Mouse (Mus musculus) ES-Bruce4 (cell line): ENCODE measurements around the gene Galnt18. TPM values are rescaled to one million over a fixed set of nuclear protein-coding genes. Genes with fewer than 3 reads are reported as not detected.

ENCODE experiments used
- H3K27ac ChIP-seq: 2 replicates; pipeline ENCODE4 v1.5.1; 2012; ENCODE audit warnings: low read length, inconsistent platforms; ENCODE audit not compliant: insufficient read depth
- H3K27me3 ChIP-seq: 2 replicates; pipeline ENCODE4 v1.6.1; 2012; ENCODE audit warnings: mild to moderate bottlenecking, low read length, inconsistent platforms; ENCODE audit not compliant: control insufficient read depth, poor library complexity, insufficient read depth, severe bottlenecking
- H3K36me3 ChIP-seq: 2 replicates; pipeline ENCODE4 v1.6.1; 2012; ENCODE audit warnings: inconsistent platforms, mild to moderate bottlenecking, low read length, moderate library complexity; ENCODE audit not compliant: control insufficient read depth, poor library complexity, insufficient read depth, severe bottlenecking
- H3K4me1 ChIP-seq: one replicate; pipeline ENCODE4 v1.8.1; 2011; ENCODE audit warnings: low read length; ENCODE audit not compliant: control insufficient read depth, insufficient read depth
- H3K4me3 ChIP-seq: 2 replicates; pipeline ENCODE4 v1.5.1; 2011; ENCODE audit warnings: low read depth, mild to moderate bottlenecking, low read length
- H3K9ac ChIP-seq: 2 replicates; pipeline ENCODE4 v1.6.1; 2012; ENCODE audit warnings: low read depth, mild to moderate bottlenecking, inconsistent platforms; ENCODE audit not compliant: poor library complexity, severe bottlenecking
- H3K9me3 ChIP-seq: replicated peaks from 2 replicates; pipeline ENCODE4 v1.6.1; 2012; ENCODE audit warnings: mild to moderate bottlenecking, low read length, inconsistent platforms; ENCODE audit not compliant: control insufficient read depth, poor library complexity, insufficient read depth, severe bottlenecking
- CTCF ChIP-seq: IDR thresholded peaks from one replicate; pipeline ENCODE4 v1.8.1; 2011; ENCODE audit warnings: low read depth, low read length
- EP300 ChIP-seq: IDR thresholded peaks from 2 replicates; pipeline ENCODE4 v1.6.1; 2011; ENCODE audit warnings: low read depth, low read length; ENCODE audit not compliant: insufficient read depth
- POLR2A ChIP-seq: IDR thresholded peaks from one replicate; pipeline ENCODE4 v1.8.1; 2011; ENCODE audit warnings: low read length; ENCODE audit not compliant: insufficient read depth
- polyA plus RNA-seq: library from polyadenylated mRNA; stranded (reverse); fragments of >200 nt; gene quantifications from 2 replicates; pipeline ENCODE4 v1.2.4, GENCODE M21; 2011; ENCODE audit warnings: low read depth; ENCODE audit not compliant: missing spikeins, insufficient read depth, insufficient read length

The Galnt18 gene
- polyA plus RNA-seq, 1 experiment, result 2.6 TPM

- Histone ChIP-seq H3K27me3 (no peaks in the 10 kb centered on the region), H3K9ac (no peak overlapping the region), H3K4me3 (no peak overlapping the region), H3K9me3 (no peaks in the 10 kb centered on the region), H3K4me1 (no peaks in the 10 kb centered on the region), H3K27ac (no peak overlapping the region), H3K36me3 (no peaks in the 10 kb centered on the region)
- TF ChIP-seq EP300 (0 out of 2 replicates have a peak, but pooled peaks have one; percentile 31), POLR2A (no peak)
These were observed 39.7 kb downstream of the Galnt18 start for GRCm38 (mm10) chr7:111740091-111740490.

GRCm38 (mm10) chr7:111739371-111739765 lies 40.4 kb downstream of the Galnt18 start:
- TF ChIP-seq CTCF, result no peak
- TF ChIP-seq EP300, result no peak
- TF ChIP-seq POLR2A, result no peak
- no peaks in the 10 kb centered on the region for H3K9me3 ChIP-seq
- H3K36me3 ChIP-seq, result no peaks in the 10 kb centered on the region
- no peaks in the 10 kb centered on the region for H3K27me3 ChIP-seq
- no peak overlapping the region for H3K27ac ChIP-seq
- H3K9ac ChIP-seq, result no peak overlapping the region
- H3K4me3 ChIP-seq, result no peak overlapping the region
- H3K4me1 ChIP-seq, result no peaks in the 10 kb centered on the region

DNA sequence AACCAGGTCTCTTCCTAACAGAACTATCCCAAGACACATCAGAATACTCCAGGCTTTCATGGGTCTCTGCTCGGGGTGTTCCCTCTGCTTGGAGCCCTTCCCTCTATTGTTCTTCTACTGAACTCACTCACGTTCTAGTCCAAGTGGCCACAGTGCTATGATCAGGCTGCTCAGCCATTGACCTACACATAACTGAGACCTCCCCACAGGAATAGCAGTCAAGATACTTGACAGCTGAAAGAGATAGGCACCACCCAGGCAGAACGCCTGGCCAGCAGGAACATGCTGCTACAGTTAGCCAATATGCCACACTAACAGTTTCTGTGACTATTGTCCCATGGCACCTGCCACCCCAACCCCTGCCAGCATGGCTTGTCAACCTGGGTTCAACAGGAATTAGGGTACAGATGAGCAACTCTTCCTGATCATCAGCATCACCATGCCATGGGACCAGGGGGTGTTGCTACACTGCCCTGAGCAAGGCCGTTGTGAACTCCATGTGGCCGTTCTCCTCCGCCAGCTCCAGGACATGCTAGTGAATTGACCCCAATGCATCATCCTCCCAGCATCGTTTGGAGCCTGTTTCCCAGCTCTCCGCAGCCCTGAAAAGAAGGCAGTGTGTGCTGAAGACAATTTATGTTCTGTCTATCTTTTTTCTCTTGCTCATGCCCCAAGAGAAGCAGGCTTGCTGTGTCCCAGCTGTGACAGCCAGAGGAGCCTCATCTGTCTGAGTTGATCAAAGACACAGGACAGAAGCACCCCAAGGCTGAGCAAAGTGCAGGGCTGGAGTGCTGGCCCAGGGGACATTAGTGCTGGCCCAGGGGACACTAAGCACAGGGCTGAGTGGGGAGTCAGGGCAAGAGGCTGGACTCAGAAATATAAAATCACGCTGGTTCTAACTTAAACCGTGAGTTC lies 41.1 kb downstream of the Galnt18 start:
- H3K36me3 ChIP-seq, result no peaks in the 10 kb centered on the region
- H3K27me3 ChIP-seq, result no peaks in the 10 kb centered on the region
- no peak for TF ChIP-seq EP300
- no peak for TF ChIP-seq CTCF
- no peak for TF ChIP-seq POLR2A
- H3K4me1 ChIP-seq, result no peaks in the 10 kb centered on the region
- no peak overlapping the region for H3K27ac ChIP-seq
- no peaks in the 10 kb centered on the region for H3K9me3 ChIP-seq
- no peak overlapping the region for H3K9ac ChIP-seq
- no peak overlapping the region for H3K4me3 ChIP-seq

- no peaks in the 10 kb centered on the region for H3K9me3 ChIP-seq
- no peak overlapping the region for H3K4me3 ChIP-seq
- H3K9ac ChIP-seq, result no peak overlapping the region
- no peaks in the 10 kb centered on the region for H3K4me1 ChIP-seq
- no peaks in the 10 kb centered on the region for H3K36me3 ChIP-seq
- H3K27ac ChIP-seq, result no peak overlapping the region
- TF ChIP-seq CTCF (no peak), EP300 (no peak), POLR2A (no peak)
- no peaks in the 10 kb centered on the region for H3K27me3 ChIP-seq
These were observed 42.4 kb downstream of the Galnt18 start for GRCm38 (mm10) chr7:111737426-111737825.

DNA sequence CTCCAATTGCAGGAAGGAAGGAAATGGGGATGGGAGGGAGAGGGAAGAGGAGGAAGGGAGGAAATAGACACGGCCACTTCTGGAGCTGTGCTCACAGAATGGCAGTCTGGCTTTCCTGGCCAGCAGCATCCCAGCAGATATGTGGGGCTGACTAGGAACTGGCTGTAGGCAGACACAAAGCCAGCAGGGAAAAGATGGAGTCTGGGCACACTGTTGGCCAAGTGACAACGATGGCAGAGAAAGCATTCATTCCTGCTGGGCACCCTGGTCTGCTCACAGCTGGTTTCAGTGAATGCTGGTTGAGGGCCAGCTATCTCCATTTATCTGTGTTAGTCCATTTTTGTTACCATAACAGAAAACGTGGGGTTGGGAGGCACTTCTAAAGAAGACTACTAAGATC lies 43.4 kb downstream of the Galnt18 start:
- H3K27me3 ChIP-seq, result no peaks in the 10 kb centered on the region
- no peak overlapping the region for H3K4me3 ChIP-seq
- TF ChIP-seq CTCF (no peak), POLR2A (no peak), EP300 (no peak)
- no peaks in the 10 kb centered on the region for H3K36me3 ChIP-seq
- H3K9me3 ChIP-seq, result no peaks in the 10 kb centered on the region
- no peak overlapping the region for H3K9ac ChIP-seq
- no peak overlapping the region for H3K27ac ChIP-seq
- no peaks in the 10 kb centered on the region for H3K4me1 ChIP-seq
